19 mouse cellular contexts compared by ENCODE assay signal in genomic region chr8:11831174-11831573, GRCm38 (mm10). TPM values are rescaled to one million over a fixed set of nuclear protein-coding genes. Genes with fewer than 3 reads are reported as not detected.
DNase-seq lines count a peak whose midpoint lies in the region; ATAC-seq and TF ChIP-seq lines count a peak whose summit lies in the region.
"Had no signal": no experiment of that assay in that cellular context is flagged by ENCODE, and none has a peak within 500 bp of the region (broad histone marks: within the 10 kb centered on the region; RNA-seq: fewer than 3 reads in every experiment).

No protein-coding gene starts in this region.

- H3K27ac ChIP-seq in kidney, adult 2 months (ENCODE audit: insufficient read depth, low read depth, low read length) = no peak overlapping the region
- H3K27ac ChIP-seq in kidney, embryonic 15.5 days = no peak overlapping the region
- H3K27ac ChIP-seq in midbrain, embryonic 11.5 days (ENCODE audit: low read depth, low read length) = no peak overlapping the region
- H3K27ac ChIP-seq in midbrain, embryonic 10.5 days (replicated peaks) = no peak overlapping the region
- H3K27ac ChIP-seq: embryonic facial prominence, embryonic 10.5 days; limb, embryonic 13.5 days had no signal

- ATAC-seq in kidney, embryonic 15.5 days (replicated peaks; ENCODE audit: low FRiP score) = no peak
- no peak for ATAC-seq in midbrain, embryonic 11.5 days (ENCODE audit: low FRiP score)
- ATAC-seq: activated CD4-positive, CD25-positive, alpha-beta regulatory T cell, adult 4 months had no signal

- no peak overlapping the region for H3K4me3 ChIP-seq in kidney, adult 2 months (ENCODE audit: insufficient read depth, low read depth, low read length)
- no peak overlapping the region for H3K4me3 ChIP-seq in kidney, embryonic 15.5 days (replicated peaks)
- H3K4me3 ChIP-seq in midbrain, embryonic 11.5 days (ENCODE audit: low read depth, low read length) = no peak overlapping the region
- H3K4me3 ChIP-seq in midbrain, embryonic 10.5 days = no peak overlapping the region
- H3K4me3 ChIP-seq: embryonic facial prominence, embryonic 10.5 days; erythroblast, embryonic 14.5 days; limb, embryonic 13.5 days; myocyte had no signal

- DNase-seq in cerebellum, adult 8-10 months = peak; percentile 0
- DNase-seq in cerebellum, adult 9-10 months = no peak
- DNase-seq in kidney, adult 2 months = peak; percentile 50
- peak; percentile 28 for DNase-seq in midbrain, embryonic 11.5 days (ENCODE audit: low spot score, missing footprints)
- no peak for DNase-seq in midbrain, embryonic 10.5 days (ENCODE audit: low spot score)
- no peak for DNase-seq in right cerebral cortex, postnatal 4 days
- DNase-seq in B cell, adult 2 months = no peak
- DNase-seq: cerebellum, postnatal 25 days; thymus, postnatal 25 days had no signal

- no peak overlapping the region for H3K9ac ChIP-seq in kidney, embryonic 15.5 days
- H3K9ac ChIP-seq in midbrain, embryonic 11.5 days (ENCODE audit: low read length) = no peak overlapping the region
- H3K9ac ChIP-seq: limb, embryonic 13.5 days had no signal

- no peak overlapping the region for H3K4me2 ChIP-seq in kidney, embryonic 15.5 days
- no peak overlapping the region for H3K4me2 ChIP-seq in midbrain, embryonic 11.5 days
- H3K4me2 ChIP-seq: heart, embryonic 11.5 days; limb, embryonic 13.5 days had no signal

- 62% methylated on average over 10 of the region's 10 CpGs for WGBS in kidney, adult 2 months
- 89% methylated on average over 10 of the region's 10 CpGs for whole genome bisulfite sequencing in kidney, embryonic 15.5 days
- WGBS in midbrain, embryonic 11.5 days = 94% methylated on average over 10 of the region's 10 CpGs
- 96% methylated on average over 10 of the region's 10 CpGs for WGBS in midbrain, embryonic 10.5 days

- no peak for TF ChIP-seq CTCF in kidney, adult 2 months (conservative IDR thresholded peaks at IDR 0.05; ENCODE audit: insufficient read depth, insufficient read length, low read depth, low read length)

- H3K9me3 ChIP-seq in kidney, embryonic 15.5 days (replicated peaks) = no peaks in the 10 kb centered on the region
- H3K9me3 ChIP-seq in midbrain, embryonic 11.5 days (ENCODE audit: control insufficient read depth, low read length) = no peaks in the 10 kb centered on the region
- H3K9me3 ChIP-seq in midbrain, embryonic 10.5 days (replicated peaks) = no peaks in the 10 kb centered on the region
- H3K9me3 ChIP-seq: embryonic facial prominence, embryonic 10.5 days; limb, embryonic 13.5 days had no signal

- no peaks in the 10 kb centered on the region; the same call in 1 of the 2 replicates for H3K4me1 ChIP-seq in kidney, adult 2 months (ENCODE audit: control insufficient read depth, insufficient read depth, low read length)
- no peaks in the 10 kb centered on the region for H3K4me1 ChIP-seq in kidney, embryonic 15.5 days
- no peaks in the 10 kb centered on the region for H3K4me1 ChIP-seq in midbrain, embryonic 11.5 days (ENCODE audit: control insufficient read depth, insufficient read depth, low read length)
- peaks cover 9% of the 10 kb centered on the region for H3K4me1 ChIP-seq in midbrain, embryonic 10.5 days
- H3K4me1 ChIP-seq: embryonic facial prominence, embryonic 10.5 days; limb, embryonic 13.5 days had no signal

- no peaks in the 10 kb centered on the region; the same call in 1 of the 2 replicates for H3K36me3 ChIP-seq in kidney, adult 2 months (ENCODE audit: control insufficient read depth, insufficient read depth, low read length)
- peaks cover 92% of the 10 kb centered on the region for H3K36me3 ChIP-seq in kidney, embryonic 15.5 days
- peaks cover 11% of the 10 kb centered on the region for H3K36me3 ChIP-seq in midbrain, embryonic 11.5 days (ENCODE audit: control insufficient read depth, insufficient read depth, low read length)
- peaks cover 96% of the 10 kb centered on the region for H3K36me3 ChIP-seq in midbrain, embryonic 10.5 days

- H3K27me3 ChIP-seq in kidney, adult 2 months (replicated peaks; ENCODE audit: control insufficient read depth, insufficient read depth, low read length) = no peaks in the 10 kb centered on the region
- H3K27me3 ChIP-seq in kidney, embryonic 15.5 days = no peaks in the 10 kb centered on the region
- no peaks in the 10 kb centered on the region for H3K27me3 ChIP-seq in midbrain, embryonic 11.5 days (ENCODE audit: control insufficient read depth, insufficient read depth, low read length)
- no peaks in the 10 kb centered on the region for H3K27me3 ChIP-seq in midbrain, embryonic 10.5 days (ENCODE audit: low read depth, poor library complexity, severe bottlenecking)
- H3K27me3 ChIP-seq: CH12.LX; limb, embryonic 13.5 days had no signal

- no peak for TF ChIP-seq POLR2A in kidney, adult 2 months (IDR thresholded peaks at IDR 0.05; ENCODE audit: low read depth, low read length)

RNA-seq across cellular contexts. Expression of gene Tex29, which starts 9.1 kb away (rescaled TPM):
- 0.15 TPM in 1 of 2 replicates, not detected in the other for polyA plus RNA-seq in kidney, adult 2 months (2012; rRNA removed)
- 0.42 TPM in 1 of 2 replicates, not detected in the other for polyA plus RNA-seq in kidney, embryonic 15.5 days (2015; fragmentation: Nextera tagmentation; extraction: Ambion mirVana)
- polyA plus RNA-seq in midbrain, embryonic 11.5 days (2014; fragmentation: Nextera tagmentation; extraction: Ambion mirVana) = not detected in 2 replicates
- polyA plus RNA-seq in midbrain, embryonic 10.5 days (2016; fragmentation: Nextera tagmentation; extraction: Ambion mirVana) = 0.20 TPM in 1 of 2 replicates, not detected in the other
- polyA plus RNA-seq: activated CD4-positive, CD25-positive, alpha-beta regulatory T cell, adult 4 months; embryonic facial prominence, embryonic 10.5 days; erythroblast, embryonic 14.5 days; heart, embryonic 11.5 days; kidney, embryonic 14.5 days; myocyte; spleen, adult 2 months had no signal

Comparison
In these comparisons a context has a peak if more than half of its experiments do, and no peak if none do; other contexts are left out.
1. DNase-seq: peak in cerebellum, adult 8-10 months (single experiment), kidney, adult 2 months (single experiment) and midbrain, embryonic 11.5 days (single experiment); none in cerebellum, adult 9-10 months (single experiment), midbrain, embryonic 10.5 days (single experiment), right cerebral cortex, postnatal 4 days (single experiment) and B cell, adult 2 months (0 of 2).